Mouse (Mus musculus) CD4-positive, CD25-positive, alpha-beta regulatory T cell, adult 9 weeks (primary cell): Measurements from ENCODE around the gene Mcm10. TPM values are rescaled to one million over a fixed set of nuclear protein-coding genes. Genes with fewer than 3 reads are reported as not detected.

Source experiments
- polyA plus RNA-seq: library from polyadenylated mRNA; unstranded; fragments of 100-300 nt; shearing (Covaris generic); gene quantifications from one replicate; pipeline ENCODE4 v1.2.1, GENCODE M21; 2017

The Mcm10 gene
- polyA plus RNA-seq = 2.7 TPM

GRCm38 (mm10) chr2:5012491-5013324, at the start of gene Mcm10:
Mcm10 (minus strand) TSS chr2:5012791.

GRCm38 (mm10) chr2:4975807-4976206, 36.8 kb downstream of the Mcm10 start, which contains the start of gene Ucma:
Ucma (plus strand) TSS chr2:4976122.

Other genes with a start within 250 kb of the Mcm10 start
- gene Sephs1, start 131.2 kb downstream of the Mcm10 start, polyA plus RNA-seq = 33.0 TPM
- gene Phyh, start 93.8 kb downstream of the Mcm10 start, polyA plus RNA-seq = 98.2 TPM
- gene Ucma, start 36.7 kb downstream of the Mcm10 start, polyA plus RNA-seq = not detected
- 1.0 TPM for gene Optn, start 51.3 kb upstream of the Mcm10 start, polyA plus RNA-seq
- gene Ccdc3, start 125.0 kb upstream of the Mcm10 start, polyA plus RNA-seq = not detected